Mouse (Mus musculus): ENCODE results near the gene Mb21d2.
A peak's percentile ranks its signal among the peaks of the same experiment; 100 is the strongest.

Mb21d2 gene

GRCm38 (mm10) chr16:28902620-28903565 is 26.6 kb downstream of the Mb21d2 start:
- no peak for DNase-seq (ENCODE audit: low spot score in 2 of 2)

- no peak for DNase-seq (ENCODE audit: low spot score in 2 of 2)
Measured at GRCm38 (mm10) chr16:28899161-28899540, 30.3 kb downstream of the Mb21d2 start.

GRCm38 (mm10) chr16:28898509-28899160 is 30.8 kb downstream of the Mb21d2 start:
- DNase-seq (ENCODE audit: low spot score in 2 of 2) = no peak

GRCm38 (mm10) chr16:28896571-28896970 is 32.9 kb downstream of the Mb21d2 start:
- no peak for DNase-seq (ENCODE audit: low spot score in 2 of 2)

GRCm38 (mm10) chr16:28894872-28895271 is 34.6 kb downstream of the Mb21d2 start:
- no peak for DNase-seq (ENCODE audit: low spot score in 2 of 2)

GRCm38 (mm10) chr16:28893266-28893665 is 36.2 kb downstream of the Mb21d2 start:
- no peak for DNase-seq (ENCODE audit: low spot score in 2 of 2)

- DNase-seq (ENCODE audit: low spot score in 2 of 2) = no peak
Measured at GRCm38 (mm10) chr16:28886201-28886745, 43.2 kb downstream of the Mb21d2 start.

GRCm38 (mm10) chr16:28885474-28885873 is 44.0 kb downstream of the Mb21d2 start:
- no peak for DNase-seq (ENCODE audit: low spot score in 2 of 2)

GRCm38 (mm10) chr16:28884661-28885060 is 44.8 kb downstream of the Mb21d2 start:
- peak; percentile 22 to 41 for DNase-seq (ENCODE audit: low spot score in 2 of 2)

GRCm38 (mm10) chr16:28883649-28884048 is 45.8 kb downstream of the Mb21d2 start:
- no peak for DNase-seq (ENCODE audit: low spot score in 2 of 2)

- peak in 1 of 2 experiments; percentile 28 for DNase-seq (ENCODE audit: low spot score in 2 of 2)
Measured at GRCm38 (mm10) chr16:28882687-28883428, 46.6 kb downstream of the Mb21d2 start.

- peak; percentile 16 to 21 for DNase-seq (ENCODE audit: low spot score in 2 of 2)
Measured at GRCm38 (mm10) chr16:28881787-28882186, 47.7 kb downstream of the Mb21d2 start.

- DNase-seq (ENCODE audit: low spot score in 2 of 2) = no peak
Measured at GRCm38 (mm10) chr16:28880756-28881155, 48.7 kb downstream of the Mb21d2 start.

GRCm38 (mm10) chr16:28880307-28880681 is 49.2 kb downstream of the Mb21d2 start:
- no peak for DNase-seq (ENCODE audit: low spot score in 2 of 2)

- peak; percentile 20 to 29 for DNase-seq (ENCODE audit: low spot score in 2 of 2)
Measured at GRCm38 (mm10) chr16:28879636-28880306, 49.7 kb downstream of the Mb21d2 start.

- no peak for DNase-seq (ENCODE audit: low spot score in 2 of 2)
Measured at GRCm38 (mm10) chr16:28877162-28877662, 52.3 kb downstream of the Mb21d2 start.

- DNase-seq (ENCODE audit: low spot score in 2 of 2) = no peak
Measured at GRCm38 (mm10) chr16:28873404-28873895, 56.0 kb downstream of the Mb21d2 start.

- peak in 1 of 2 experiments; percentile 10 for DNase-seq (ENCODE audit: low spot score in 2 of 2)
Measured at GRCm38 (mm10) chr16:28870860-28871259, 58.6 kb downstream of the Mb21d2 start.

GRCm38 (mm10) chr16:28870456-28870855 is 59.0 kb downstream of the Mb21d2 start:
- DNase-seq (ENCODE audit: low spot score in 2 of 2) = peak in 1 of 2 experiments; percentile 4

- DNase-seq (ENCODE audit: low spot score in 2 of 2) = no peak
Measured at GRCm38 (mm10) chr16:28868864-28869263, 60.6 kb downstream of the Mb21d2 start.
